Mouse (Mus musculus): Measurements from ENCODE around the gene Avil.

GRCm38 (mm10) chr10:126952375-126952774 is 48.1 kb upstream of the Avil start:
- no peak for TF ChIP-seq CTCF (IDR thresholded peaks at IDR 0.05; ENCODE audit: control insufficient read depth, insufficient read depth, insufficient read length)
- no peak for TF ChIP-seq USF1 (IDR thresholded peaks at IDR 0.05; ENCODE audit: low read depth)

All from C2C12 (cell line).